Mouse (Mus musculus): Measurements from ENCODE around the gene Mier1. TPM values are rescaled to one million over a fixed set of nuclear protein-coding genes. Genes with fewer than 3 reads are reported as not detected.

Gene Mier1
- 10 to 100 TPM; 47.2 to 47.8 TPM for total RNA-seq (2021)
- long read RNA-seq, experiment 1, full-length matches to known transcripts: 1 of 4 reads
- long read RNA-seq, experiment 1, partial matches to known transcripts: 0 of 4 reads
- long read RNA-seq, experiment 1, other reads (novel, unspliced or antisense): 3 of 4 reads
- long read RNA-seq, experiment 2, full-length matches to known transcripts: 2 of 5 reads
- long read RNA-seq, experiment 2, partial matches to known transcripts: 0 of 5 reads
- long read RNA-seq, experiment 2, other reads (novel, unspliced or antisense): 3 of 5 reads

DNA sequence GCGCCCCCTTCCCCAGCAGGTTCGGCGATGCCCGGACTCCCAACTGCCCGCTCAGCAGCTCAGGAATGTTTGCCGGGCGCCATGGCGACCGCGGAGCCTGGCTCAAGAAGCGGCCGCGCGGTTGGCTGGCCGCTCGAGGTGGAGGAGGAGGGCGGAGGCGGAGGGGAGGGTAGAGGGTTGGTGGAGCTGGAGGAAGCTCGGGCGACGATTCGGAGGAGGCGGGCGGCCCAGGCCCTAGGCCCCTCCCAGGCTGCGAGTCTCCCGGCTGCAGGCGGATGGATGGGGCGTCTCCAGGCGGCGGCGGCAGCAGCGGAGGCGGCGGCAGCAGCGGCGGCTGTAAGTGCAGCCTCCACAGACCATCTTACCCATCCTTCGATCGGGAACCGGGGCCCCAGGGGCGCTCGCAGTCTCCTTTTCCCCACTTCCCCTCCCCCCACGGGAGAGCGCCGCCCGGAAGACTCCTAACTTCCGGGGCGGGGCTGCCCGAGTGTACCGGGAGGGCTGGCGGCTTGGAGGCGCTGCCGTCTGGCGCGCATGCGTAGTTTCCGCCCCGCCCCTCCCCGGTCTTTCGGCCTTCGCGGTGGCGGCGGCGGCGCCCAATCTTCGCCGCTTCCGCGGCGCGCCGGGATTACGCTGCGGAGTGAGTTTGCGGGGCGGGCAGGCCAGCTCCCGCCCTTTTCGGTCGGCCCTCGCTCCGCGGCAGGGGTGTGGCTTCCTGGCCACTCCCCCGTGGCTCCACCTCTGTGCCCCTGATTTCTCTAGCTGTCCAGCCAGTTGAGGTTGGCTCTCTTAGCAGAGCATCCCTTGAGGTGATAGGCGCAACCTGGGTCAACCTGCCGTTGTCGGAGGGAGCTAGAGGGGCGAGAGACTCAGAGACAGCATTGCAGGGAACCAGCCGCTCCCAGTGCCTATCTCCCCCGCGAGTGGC is at the start of gene Mier1, which contains the start of gene Wdr78:
TSS of gene Mier1 (plus strand) at position 207 of the 928 bp plus-strand sequence.
TSS of gene Wdr78 (minus strand) at position 372 of the 928 bp plus-strand sequence.
- DNase-seq (ENCODE audit: low spot score in 2 of 2): peak; percentile 93 to 97

DNA sequence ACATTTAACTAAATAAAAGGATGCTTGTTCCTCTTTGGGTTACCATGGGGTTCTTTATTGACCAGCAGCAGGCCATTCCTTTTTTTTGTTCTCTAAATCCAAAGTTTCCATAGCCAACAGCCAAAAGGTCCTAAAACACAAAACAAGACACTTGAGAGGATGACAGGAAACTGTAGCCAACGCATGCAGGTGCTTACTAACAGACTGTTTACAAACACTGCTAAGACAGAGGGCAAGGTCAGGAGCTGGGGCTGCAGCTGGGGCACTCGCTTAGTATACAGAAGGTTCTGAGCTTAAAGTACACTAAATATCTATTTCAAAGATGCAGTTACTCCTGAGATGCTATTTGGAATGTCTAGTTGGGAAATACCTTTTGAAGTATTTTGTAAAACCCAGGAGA is 49.8 kb upstream of the Mier1 start:
- no peak for DNase-seq (ENCODE audit: low spot score in 2 of 2)

DNA sequence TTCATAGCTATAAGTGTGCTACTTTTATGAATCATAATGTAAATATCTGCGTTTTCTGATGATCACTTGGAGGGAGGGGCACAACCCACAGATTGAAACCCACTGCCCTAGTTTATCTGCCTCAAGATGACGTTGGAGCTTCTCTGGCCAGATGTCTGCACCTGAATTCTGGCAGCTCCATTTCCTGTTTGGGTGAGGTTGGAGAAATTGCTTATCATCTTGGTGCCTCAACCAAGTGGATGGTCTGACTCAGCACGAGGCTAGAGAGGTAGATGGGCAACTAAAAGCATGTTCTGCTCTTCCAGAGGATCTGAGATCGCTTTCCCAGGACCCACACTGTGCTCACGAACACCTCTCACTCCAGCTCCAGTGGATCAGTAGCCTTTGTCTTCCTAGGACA is 49.2 kb upstream of the Mier1 start:
- DNase-seq (ENCODE audit: low spot score in 2 of 2): no peak

DNA sequence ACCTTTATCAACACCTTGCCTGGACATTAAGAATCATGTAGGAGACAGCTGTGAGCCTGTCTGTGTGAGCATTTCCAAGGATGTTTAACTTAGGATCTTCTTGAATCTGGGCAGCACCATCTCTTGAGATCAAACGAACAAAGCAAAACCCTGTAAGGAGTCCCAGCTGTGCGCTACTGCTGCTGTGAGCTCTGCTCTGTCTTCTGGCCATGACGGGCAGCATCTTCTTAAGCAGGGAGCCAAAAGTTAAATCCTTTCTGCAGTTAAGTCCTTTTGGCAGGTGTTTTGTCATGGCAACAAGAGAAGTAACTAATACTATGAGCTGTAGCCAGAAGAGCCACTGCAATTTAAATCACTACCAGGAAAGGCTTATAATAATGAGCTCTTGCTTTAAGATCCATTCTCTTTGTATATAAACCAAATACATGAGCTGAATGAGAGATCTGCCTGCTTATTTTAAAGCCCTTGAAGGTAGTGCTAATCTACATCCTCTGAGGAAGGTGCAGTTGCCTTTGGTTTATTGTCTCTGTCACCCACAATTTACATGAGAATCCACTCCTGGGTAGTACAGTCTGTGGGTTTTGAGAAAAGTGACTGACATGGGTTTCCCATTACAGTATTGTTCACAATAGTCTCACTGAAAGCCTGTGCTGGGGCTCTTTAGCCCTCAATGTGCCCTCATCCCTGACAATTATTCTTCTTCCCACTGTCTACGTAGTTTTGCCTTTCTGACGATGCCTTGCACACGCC is 46.1 kb upstream of the Mier1 start:
- DNase-seq (ENCODE audit: low spot score in 2 of 2): no peak

DNA sequence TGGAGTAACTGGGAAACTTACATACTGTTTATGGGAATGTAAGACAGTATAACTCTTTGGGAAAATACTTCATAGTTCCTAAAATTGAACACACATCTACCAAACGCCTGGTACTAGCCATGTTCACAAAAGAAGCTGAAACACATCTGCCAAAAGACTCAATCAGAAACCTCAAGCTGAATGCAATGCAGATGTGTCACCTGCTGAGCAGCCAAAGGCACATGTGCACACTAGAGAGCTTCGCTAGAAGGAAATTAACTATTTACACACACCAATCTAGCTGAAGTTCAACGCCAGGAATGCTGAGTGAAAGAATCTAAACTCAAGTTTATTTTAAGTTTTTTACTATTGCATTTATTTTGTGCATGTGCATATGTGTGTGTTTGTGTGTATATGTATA is 43.6 kb upstream of the Mier1 start:
- DNase-seq (ENCODE audit: low spot score in 2 of 2): no peak

DNA sequence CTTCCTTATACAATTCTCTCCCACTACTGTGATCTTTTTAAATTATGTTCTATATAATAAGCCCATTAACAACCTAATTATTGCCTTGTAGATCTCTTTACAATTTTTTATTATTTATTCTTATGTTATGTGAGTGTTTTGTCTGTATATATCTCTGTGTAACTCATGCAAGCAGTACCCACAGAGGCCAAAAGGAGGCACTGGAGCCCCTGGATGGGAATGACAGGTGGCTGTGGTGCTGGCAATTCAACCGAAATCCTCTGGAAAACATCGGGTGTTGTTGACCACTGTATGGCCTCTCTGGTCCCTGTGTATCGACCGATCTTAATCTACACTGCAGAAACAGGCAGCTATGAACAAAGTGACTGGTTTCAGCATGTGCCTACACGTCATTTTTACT is 29.0 kb upstream of the Mier1 start:
- DNase-seq (ENCODE audit: low spot score in 2 of 2): no peak

DNA sequence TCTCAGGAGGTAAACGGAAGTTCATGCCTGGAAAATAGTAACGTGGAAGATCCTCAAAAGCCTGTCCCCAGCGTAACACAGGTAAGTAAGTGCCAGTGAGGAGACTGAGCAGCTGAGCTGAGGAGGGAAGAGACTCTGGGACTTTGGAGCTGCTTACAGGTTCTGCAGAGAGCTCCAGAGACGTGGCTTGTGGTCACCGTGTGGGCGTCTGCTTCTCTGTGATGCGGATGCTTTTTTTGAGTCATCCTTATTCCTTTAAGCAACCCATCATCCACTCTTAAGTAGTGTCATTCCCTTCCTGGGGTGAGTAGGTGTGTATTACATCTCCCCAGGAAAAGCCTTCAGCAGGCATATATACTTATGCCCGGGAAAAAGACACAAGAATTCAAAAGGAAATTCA is 18.3 kb upstream of the Mier1 start:
- no peak for DNase-seq (ENCODE audit: low spot score in 2 of 2)

DNA sequence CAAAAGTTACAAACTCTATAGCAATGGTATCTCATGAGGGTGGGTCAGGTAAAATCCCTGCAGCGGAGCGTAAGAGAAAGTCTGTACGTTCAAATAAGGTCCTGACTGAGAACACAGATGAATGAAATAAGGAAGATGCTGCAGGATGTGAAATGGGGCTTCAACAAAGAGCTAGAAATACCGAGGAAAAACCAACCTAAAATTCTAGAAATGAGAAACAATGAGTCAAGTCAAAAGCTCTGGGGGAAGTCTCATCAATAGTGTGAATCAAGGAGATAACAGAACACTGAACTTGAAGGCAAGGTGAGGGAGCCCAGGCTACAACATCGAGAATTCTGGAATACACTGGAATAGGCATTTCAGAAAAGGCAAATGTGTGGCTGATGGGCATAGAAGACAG is 15.7 kb upstream of the Mier1 start:
- DNase-seq (ENCODE audit: low spot score in 2 of 2): no peak

DNA sequence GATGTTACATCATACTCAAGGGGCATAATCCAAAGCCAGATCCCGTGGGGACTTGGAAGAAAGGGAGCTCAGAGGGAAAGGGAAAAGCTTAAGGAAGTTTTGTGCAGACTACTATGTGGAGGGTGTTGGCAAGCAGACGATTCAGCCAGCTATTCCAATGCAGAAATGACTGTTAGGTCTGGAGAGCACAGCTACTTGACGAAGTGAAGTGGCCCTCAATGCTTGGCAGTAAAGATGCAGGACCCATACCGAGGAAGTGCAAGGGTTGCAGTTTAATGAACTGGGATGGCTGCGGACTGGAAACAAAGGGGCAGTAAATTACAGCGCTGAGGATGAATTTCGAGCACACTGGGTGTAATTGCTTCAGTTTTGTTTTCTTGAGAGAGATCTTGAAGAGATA is 1.5 kb upstream of the Mier1 start:
- DNase-seq (ENCODE audit: low spot score in 2 of 2): no peak

DNA sequence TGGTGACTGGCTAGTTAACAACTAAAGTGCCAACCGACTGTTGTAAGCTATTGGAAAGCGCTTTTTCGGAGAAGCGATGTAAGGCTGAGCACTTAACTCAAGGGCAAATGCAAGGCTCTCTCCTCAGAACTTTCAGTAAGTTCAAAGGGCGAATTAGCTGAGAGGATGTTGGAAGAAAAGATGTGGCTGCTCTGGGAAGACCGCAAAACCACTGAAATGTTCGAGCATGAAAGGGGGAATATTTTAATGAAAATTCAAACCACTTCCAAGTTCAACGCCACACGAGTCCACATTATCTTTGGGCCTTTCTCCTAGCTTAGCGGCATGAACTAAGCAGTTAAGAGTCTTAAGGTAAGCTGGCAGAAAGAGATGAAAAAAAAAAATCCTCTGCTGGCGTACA is 788 bp upstream of the Mier1 start:
- no peak for DNase-seq (ENCODE audit: low spot score in 2 of 2)

DNA sequence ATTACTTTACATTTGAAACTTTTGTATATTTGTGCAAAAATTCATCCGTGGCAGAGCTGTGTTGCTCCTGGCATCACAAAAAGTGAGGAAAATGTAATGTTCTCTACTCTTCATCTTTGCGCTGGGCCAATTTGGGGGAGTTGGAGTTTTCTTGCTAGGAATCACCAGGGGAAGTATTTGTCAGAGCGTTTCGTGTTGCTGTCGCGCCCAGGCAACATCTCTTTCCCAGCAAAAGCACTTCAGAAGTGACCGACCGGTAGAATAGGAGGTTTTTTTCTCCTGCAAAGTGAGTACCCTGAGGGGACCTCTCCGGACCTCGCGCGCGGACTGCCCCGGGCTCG is 4.7 kb downstream of the Mier1 start:
- no peak for DNase-seq (ENCODE audit: low spot score in 2 of 2)

DNA sequence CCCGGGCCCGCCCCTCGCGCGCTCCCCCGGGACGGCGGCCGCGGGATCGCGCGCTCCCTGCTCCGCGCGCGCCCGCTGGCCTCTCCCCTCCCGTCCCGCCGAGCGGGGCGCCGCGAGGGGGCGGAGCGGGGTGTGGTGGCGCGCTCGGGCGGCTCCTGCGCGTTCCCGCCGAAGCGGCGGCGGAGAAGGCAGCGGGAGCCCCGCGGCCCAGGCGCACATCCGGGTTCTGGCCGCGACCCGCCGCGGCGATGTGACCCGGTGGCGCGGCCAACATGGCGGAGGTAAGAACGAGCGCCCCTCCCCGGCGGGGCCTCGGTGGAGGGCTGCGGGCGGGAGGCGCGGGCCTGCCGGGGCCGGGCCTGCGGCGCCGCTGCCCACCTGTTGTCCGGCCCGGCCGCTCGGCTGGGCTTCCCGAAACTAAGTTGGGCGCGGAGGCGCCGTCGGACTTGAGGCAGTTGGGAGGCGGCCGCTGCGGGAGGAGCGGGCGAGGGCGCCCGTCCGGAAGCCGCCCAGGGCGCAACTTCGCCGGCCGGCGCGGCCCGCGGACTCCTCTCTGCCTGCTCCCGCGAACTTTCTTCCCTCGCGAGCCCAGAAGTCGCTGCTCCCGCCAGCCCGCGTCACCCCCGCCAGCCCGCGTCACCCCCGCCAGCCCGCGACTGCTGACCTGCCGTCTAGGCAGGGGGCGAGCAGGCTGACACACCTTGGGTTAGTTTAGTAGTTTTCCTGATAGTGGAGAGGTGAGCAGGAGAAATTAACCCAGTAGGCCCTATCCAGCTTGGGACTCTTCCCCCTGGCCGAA is 5.2 kb downstream of the Mier1 start:
- DNase-seq (ENCODE audit: low spot score in 2 of 2): peak; percentile 59 to 69

DNA sequence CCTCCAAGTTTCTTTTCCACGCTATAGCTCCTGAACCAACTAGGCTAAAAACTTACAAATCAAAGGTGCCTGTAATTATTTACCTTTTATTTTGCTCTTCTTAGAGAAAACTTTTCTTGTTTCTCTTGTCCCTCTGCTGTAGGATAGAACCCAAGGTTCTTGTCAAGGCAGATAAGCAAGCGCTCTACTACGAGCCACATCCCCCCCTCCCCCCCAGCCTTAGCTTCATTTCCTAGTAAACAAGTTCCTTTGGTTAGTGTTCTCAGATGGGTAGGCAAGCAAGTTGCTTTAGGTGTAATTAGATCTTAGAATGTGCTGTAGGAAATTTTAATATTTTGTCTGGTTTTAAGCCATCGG is 5.8 kb downstream of the Mier1 start:
- no peak for DNase-seq (ENCODE audit: low spot score in 2 of 2)

DNA sequence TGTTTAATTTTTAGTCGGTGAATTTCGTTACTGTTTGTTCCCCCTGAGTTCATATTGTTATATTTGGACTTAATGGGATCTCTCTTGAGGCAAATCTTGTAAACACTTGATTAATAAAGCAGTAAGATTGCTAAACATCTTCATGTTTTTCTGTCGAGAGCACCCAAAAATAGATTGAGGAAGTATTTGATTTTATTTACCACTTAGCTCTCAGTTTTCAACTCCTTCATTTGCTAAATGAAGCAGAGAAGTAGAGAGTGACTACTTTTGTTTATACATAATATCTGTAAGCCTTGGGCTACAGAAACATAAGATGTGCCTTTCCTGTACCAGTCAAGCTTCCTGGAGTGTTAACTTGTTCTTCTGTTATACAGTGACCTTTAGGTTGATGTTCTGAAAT is 6.2 kb downstream of the Mier1 start:
- DNase-seq (ENCODE audit: low spot score in 2 of 2): no peak

DNA sequence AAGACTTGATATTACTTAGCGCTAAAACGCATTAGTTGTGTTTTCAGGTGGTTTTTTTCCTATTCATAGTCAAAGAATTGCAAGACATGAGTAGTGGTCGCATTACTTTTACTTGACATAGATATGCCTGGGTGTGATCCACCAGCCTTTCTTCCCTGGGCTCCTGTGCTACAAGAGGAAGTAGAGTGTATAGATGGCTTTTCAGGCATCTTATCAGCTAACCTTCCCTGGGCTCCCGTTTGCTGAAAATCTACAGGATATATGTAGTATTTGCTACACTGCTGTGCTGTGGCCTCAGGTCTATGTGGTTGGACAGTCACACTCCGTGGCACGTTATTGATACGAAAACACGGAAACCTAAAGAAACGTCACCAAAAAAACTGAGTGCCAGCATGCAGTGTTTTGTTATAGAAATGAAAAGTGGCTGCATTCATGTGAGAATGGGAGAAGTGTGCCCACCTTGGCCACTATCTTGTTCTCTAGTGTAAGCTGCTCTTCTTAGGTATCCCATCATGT is 6.7 kb downstream of the Mier1 start:
- no peak for DNase-seq (ENCODE audit: low spot score in 2 of 2)

DNA sequence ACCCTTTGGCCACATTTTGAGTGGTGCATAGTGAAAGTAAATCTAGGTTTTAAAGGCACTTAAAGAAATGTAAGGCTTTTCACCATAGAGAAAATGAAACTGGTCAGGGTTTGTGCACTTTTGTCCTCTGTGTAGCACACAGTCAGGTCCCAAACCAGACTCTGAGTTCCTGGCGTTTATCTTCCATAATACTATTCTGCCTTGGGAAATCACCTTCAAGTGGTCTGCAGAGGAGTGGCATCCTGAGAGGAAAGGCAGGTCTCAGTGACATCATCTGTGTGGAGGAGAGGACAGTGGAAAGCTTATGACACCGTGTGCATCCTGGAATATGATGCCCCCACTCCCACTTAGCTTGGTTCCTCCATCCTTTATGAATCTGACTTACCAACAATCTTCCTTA is 8.9 kb downstream of the Mier1 start:
- no peak for DNase-seq (ENCODE audit: low spot score in 2 of 2)

DNA sequence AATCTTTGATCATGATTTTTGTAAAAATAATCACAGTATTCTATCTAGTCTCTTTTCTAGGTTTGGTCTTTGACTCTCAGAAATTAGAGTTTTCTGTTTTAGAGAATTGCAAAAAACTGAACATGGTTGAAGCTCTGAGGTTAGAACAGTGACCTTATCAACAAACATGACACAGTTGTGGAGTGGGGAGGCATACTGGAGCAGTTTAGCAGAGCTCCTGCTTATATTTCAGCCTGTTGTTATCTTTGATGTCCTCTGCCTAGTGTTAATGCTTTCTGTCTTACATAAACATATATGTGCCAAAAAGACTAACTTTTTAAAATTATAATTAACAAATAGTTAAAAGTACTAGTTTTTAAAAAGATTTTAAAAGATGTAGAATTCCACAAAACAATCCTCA is 9.4 kb downstream of the Mier1 start:
- DNase-seq (ENCODE audit: low spot score in 2 of 2): no peak

DNA sequence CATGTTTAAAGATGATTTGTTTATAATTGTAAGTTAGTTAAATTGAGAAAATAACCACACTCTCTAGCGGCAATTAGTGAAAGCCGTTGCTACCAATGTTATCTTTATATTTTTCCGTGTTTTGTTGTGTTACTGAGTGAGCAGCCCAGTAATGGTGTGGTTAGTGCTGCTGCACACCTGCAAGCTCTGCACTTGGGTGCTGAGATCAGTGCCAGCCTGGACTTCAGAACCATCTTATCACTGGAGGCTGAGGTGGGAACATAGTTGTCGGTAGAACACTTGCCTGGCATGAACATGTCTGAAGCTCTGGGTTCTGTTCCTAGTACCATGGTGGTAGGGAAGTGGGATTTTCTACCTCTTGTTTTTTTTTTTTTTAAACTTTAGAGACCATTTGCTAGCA is 12.3 kb downstream of the Mier1 start:
- DNase-seq (ENCODE audit: low spot score in 2 of 2): no peak

DNA sequence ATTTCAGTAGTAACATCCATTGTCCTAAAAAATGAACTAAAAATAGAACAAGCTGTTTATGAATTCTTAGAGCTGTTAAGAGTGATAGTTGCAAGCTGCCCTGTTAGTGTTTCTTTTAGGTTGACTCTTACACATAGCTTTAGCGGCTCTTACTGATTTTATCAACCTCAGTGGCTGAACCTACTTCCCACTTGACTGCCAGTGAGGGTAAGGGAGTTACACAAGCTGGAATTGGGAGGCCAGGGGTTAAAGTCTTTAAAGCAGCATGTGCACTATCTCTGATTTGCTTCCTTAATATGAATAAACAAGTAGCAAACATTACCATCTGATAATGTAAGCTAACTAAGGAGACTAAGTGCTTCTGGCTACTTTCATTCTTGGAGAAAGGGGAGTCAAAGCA is 22.8 kb downstream of the Mier1 start:
- no peak for DNase-seq (ENCODE audit: low spot score in 2 of 2)

DNA sequence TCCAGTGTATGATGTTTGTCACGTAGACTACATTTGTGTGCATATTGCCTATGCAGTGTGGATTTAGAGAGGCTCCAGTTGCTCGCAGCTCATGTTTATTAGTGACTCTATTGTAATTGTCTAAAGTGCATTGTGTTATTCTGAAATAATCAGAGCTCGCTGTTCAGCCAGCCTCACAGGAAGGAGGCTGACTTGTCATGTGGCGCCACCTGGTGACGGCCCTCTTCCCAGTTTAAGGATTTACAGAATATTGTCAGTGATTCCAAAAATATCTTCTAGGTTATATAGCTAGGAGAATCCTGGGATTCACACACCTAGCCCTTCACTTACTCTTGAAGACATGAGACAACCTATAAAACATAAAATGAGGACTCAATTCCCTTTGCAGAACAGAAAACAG is 32.1 kb downstream of the Mier1 start:
- DNase-seq (ENCODE audit: low spot score in 2 of 2): peak; percentile 67 to 73

DNA sequence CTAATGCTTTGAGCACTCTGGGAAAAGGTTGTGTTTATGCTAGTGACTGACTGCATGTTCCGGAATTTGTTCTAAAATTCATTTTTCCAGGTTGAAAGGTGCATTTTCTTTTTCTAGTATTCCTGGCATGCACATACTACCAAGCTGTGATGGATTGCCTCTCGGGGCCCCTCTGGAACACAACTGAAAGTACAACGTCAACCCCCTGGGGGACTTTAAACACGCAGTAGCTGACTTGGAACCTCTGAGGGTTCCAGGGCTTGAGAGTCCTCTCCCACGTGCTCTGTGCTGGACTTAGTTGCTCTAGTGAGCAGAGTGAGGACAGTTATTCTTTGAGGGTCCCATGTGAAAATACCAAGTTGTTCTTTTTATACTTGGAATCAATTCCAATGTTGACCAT is 37.8 kb downstream of the Mier1 start:
- DNase-seq (ENCODE audit: low spot score in 2 of 2): no peak

All from layer of hippocampus, postnatal 14 days (tissue).